19 mouse cellular contexts compared by ENCODE assay signal in the genomic region with DNA sequence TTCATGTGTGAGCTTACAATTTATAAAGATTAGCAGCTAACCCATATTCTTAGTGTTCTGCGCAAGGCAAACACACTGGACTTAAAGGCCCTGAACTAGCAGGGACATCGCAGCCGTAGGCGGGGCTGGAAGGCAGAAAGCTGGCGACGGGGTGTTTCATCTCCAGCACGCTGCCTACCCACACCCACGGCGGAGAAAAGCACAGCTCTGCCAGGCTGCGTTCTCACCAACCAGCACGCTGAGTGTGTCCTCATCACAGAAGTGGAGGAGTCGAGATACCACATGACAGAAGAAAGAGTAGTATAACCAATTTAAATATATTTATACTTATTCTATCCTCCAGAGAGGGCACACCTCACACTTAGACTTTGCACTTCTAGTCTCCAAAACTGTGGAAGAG.
DNase-seq lines count a peak whose midpoint lies in the region; TF ChIP-seq lines count a peak whose summit lies in the region.
"Had no signal": no experiment of that assay in that cellular context is flagged by ENCODE, and none has a peak within 500 bp of the region (broad histone marks: within the 10 kb centered on the region; RNA-seq: fewer than 3 reads in every experiment).

No protein-coding gene starts in this region.

- TF ChIP-seq CTCF in left cerebral cortex, adult 2 months (IDR thresholded peaks at IDR 0.05), result no peak

- H3K4me3 ChIP-seq in left cerebral cortex, adult 2 months, result no peak overlapping the region
- H3K4me3 ChIP-seq: embryonic facial prominence, embryonic 10.5 days; kidney, embryonic 15.5 days; limb, embryonic 12.5 days; liver, embryonic 12.5 days; midbrain, embryonic 12.5 days; neural tube, embryonic 12.5 days had no signal

- H3K27ac ChIP-seq in left cerebral cortex, adult 2 months, result peak overlapping the region; percentile 7; the same call in 1 of the 2 replicates
- H3K27ac ChIP-seq: embryonic facial prominence, embryonic 10.5 days; kidney, embryonic 15.5 days; limb, embryonic 12.5 days; liver, embryonic 12.5 days; midbrain, embryonic 12.5 days; neural tube, embryonic 12.5 days; stomach, postnatal 0 days had no signal

- intact Hi-C loops in left cerebral cortex, postnatal 4 days (cut with DNase I), result loop anchor here (10.0 kb wide), 1 partner anchor 199 kb away; no protein-coding TSS in a partner anchor
- intact Hi-C loops in left cerebral cortex, adult 2 months (cut with DNase I), result loop anchor here (5.0 kb wide), 2 partner anchors 72 to 153 kb away; no protein-coding TSS in a partner anchor

- peak; percentile 48 for DNase-seq in left cerebral cortex, adult 11 months (ENCODE audit: low spot score)
- DNase-seq in left cerebral cortex, postnatal 4 days, result no peak
- peak; percentile 75 to 78 for DNase-seq in frontal cortex, postnatal 36 days (ENCODE audit: low spot score in 2 of 2)
- peak; percentile 60 to 63 for DNase-seq in left cerebral cortex, adult 2 months (ENCODE audit: extremely low spot score in 1 of 2, low spot score in 2 of 2)
- peak; percentile 55 for DNase-seq in right cerebral cortex, postnatal 14 days
- no peak for DNase-seq in heart, adult 18-20 months
- no peak for DNase-seq in urinary bladder, adult 18-20 months (ENCODE audit: low spot score in 2 of 2)
- DNase-seq: adrenal gland, postnatal 10 days; cerebellum, adult 11 months; cerebellum, postnatal 14 days; gastrocnemius, postnatal 36 days; thymus, postnatal 25 days had no signal

Comparison
In these comparisons a context has a peak if more than half of its experiments do, and no peak if none do; other contexts are left out.
1. DNase-seq: peak in left cerebral cortex, adult 11 months (single experiment), frontal cortex, postnatal 36 days (2 of 2), left cerebral cortex, adult 2 months (2 of 2) and right cerebral cortex, postnatal 14 days (single experiment); none in left cerebral cortex, postnatal 4 days (single experiment), heart, adult 18-20 months (0 of 2) and urinary bladder, adult 18-20 months (0 of 2).